Mouse (Mus musculus): ENCODE data around the gene Slc51a.

Gene Slc51a

DNA sequence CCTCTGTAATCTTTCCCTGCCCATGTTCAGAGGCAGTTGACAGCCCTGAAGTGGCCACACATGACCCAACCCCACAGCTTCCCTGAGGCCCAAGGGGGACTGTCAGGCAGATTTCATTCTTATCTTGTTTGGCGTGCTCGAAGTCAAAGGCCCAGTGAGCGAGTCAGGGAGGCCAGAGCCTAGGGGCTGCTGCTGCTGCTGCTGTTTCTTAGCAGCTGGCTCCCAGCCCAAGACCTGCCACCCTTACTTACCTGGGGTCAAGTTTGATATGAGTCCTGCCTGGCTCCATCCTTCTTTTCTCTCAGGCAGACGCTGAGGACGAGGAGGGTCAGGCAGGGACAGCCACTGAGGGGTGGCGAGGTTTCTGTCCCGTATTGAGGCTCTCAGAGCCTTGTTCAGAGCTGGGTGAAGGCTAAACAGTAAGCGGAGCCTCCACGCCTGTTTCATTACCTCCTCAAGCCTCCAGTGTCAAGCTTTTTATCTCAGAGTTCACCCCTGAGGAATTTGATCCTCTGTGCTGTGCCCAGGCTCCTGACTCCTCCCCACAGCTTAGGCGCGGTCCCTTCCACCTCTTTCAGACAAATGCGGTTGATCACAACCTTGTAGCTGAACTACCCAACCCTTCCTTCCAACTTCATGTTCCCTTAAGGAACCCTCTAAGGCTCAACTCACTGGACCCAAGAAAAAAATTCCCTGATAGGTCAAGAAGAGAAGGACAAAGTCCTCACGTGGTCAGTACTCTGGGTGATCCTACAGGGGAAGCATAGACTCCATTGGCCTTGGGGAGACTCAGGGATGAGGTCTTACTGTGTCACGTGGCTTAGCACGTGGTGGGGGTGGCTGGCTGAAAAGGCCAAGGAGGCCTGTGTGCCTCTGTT is at the start of gene Slc51a:
Slc51a (minus strand) TSS at position 646 of the 878 bp plus-strand sequence.
- DNase-seq (ENCODE audit: low spot score), result no peak

GRCm38 (mm10) chr16:32535157-32535751 is 47.6 kb upstream of the Slc51a start:
- no peak for DNase-seq (ENCODE audit: low spot score)

DNA sequence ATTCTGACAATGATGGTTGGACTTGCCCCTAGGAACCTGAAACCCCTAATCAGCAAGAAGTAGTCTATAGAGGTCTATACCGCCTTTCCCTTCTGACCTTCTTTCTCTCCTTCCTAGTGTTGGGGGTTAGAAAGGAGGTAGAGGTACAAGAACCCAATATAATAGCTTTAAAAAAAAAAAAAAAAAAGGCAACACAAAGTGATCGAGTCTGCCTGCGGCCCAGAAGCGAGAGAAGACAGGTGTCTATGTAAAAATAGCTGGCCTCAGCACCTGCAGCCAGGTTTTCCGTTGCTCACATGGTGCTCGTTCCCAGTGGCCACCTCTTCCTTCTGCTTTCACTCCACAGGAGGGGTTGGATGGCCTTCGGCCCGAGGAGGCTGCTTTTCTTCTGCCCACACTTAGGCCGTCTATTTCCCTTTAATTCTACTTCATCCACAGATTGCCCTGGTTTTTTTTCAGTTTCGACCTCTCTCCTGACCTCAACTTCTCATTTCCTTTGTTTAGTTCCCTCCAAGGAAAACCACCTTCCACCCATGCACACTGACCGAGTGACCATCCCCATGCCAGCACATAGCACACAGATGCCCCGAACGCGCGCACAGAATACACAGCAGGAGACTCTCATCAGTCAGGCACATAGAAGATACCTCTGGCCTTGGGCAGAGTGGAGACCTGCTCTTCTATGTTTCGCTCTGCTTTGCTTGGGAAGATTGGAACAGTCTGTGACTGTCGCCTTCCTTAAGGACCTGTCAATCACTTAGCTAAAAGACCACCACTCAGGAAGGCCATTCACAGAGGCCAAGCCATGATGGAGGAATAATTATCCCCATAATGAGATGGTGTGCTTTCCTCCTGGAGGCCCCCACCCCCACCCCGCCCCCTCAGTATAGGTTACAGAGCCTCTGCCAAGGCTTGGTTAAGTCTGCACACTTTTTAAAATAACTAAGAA is 45.5 kb upstream of the Slc51a start:
- DNase-seq (ENCODE audit: low spot score), result no peak

DNA sequence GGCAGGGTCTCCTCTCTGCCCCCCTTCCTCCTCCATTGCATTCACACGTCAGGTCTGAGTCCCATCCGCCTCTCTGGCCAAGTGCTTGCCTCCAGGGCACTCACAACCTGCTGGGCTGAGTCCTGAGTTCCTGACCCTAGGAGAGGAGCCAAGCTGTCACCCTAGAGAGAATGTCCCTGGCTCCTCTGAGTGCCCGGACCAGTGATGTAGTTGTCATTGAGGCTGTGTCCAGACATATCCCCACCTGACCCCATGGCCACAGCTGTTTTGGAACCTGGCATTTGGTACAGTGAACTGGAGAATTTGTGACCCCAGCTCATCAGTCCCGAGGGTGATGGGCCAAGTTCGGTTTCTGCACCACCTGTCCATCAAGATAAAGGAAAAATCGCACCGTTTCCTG is 39.2 kb upstream of the Slc51a start:
- no peak for DNase-seq (ENCODE audit: low spot score)

GRCm38 (mm10) chr16:32524244-32524615 is 36.6 kb upstream of the Slc51a start:
- DNase-seq (ENCODE audit: low spot score), result no peak

DNA sequence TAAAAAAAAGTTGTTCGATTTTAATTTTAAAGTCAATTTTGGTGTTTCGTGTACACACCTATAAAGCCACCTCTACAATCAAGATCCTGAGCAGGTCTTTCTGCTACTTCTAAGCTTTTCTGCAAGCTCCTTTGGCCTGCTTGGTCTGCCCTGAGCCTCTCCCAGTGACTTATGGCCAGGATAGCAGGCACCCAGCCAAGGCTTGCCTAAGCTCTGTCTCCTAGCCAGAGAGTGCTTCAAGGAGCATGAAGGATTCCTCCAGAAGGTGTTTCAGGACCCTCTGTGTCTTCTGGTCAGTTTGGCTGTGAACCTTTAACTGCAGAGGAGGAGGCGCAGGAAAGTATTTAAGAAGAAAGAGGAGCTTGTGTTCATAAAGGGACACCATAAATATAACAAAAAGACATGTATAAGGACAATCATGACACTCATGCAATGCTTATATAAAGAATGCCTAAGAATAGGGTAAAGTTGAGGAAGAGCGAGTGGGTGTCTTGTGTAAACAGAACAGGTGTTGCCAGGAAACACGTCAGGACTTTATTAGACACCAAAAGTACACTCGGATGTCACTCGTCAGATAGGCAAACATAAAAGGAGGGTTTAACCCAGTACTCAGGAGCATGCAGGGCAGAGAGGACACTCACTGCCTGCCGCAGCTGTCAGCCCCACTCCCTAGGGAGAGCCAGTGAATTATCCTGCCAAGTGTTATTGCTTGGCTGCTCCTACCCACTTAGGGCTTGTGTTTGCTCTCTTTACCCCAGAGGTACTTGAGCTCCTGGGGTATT is 36.0 kb upstream of the Slc51a start:
- DNase-seq (ENCODE audit: low spot score), result peak; percentile 60

- no peak for DNase-seq (ENCODE audit: low spot score)
These were observed 35.0 kb upstream of the Slc51a start for GRCm38 (mm10) chr16:32522578-32523194.

GRCm38 (mm10) chr16:32520372-32520748 is 32.7 kb upstream of the Slc51a start:
- no peak for DNase-seq (ENCODE audit: low spot score)

DNA sequence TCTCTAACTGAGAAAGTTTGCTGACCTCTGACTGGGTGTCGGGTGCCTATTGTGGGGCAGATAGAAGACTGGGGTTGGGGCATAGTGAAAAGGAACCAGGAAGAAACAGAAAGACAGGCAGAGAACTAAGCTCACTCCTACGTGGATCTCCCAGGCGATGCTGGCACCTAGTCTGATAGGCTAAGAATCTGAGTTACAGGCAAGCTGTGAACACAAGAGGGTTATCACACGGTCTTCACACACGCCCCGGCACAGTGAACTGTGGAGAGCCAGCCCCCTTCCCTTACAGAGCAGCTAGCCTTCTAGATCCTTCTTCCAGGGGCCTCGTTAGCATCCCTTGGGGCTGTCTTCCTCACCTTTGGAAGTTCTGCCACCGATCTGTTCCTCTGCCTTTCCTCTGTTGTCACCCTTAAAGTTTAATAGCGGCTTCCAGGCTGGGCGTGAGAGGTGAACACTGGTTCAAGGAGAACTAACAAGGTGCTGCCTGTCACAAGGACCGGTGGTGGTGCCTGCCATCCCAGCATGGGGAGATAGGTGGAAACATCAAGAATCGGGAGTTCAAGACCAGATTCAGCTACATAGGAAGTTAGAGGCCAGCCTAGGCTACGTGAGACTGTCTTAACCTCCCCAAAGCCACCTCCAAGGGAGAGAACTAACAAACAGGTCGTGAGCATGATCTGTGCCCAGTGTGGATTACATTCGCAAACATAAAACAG is 32.1 kb upstream of the Slc51a start:
- no peak for DNase-seq (ENCODE audit: low spot score)

DNA sequence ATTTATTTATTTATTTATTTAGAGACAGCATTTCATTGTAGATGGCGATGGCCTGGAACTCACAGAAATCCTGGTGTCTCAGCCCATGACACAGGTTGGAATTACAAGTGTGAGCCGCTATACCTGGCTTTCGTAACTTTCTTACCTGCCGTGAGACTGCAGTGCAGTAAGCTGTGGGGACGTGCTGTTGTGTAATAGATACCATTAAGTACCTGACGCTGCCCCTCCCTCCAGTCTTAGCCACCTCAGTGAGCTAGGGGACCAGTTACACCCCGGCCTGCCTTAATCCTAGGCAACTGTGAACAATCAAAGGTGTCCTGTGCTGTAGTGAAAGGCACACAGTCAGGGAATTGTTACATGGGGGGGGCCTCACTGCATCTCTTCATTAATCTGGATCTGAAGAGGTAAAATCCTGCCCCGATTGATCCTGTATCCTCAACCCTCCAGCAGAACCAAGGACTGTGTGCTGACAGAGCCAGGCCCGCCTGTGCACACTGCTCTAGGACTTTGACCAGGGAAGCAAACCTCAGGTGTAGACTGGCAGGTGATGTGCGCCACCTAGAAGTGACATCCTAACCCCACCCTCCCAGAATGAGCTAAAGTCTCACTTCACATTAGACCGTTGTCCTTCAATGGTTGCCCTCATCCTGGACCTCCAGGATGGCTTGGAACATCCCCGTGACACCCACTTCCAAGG is 30.3 kb upstream of the Slc51a start:
- no peak for DNase-seq (ENCODE audit: low spot score)

DNA sequence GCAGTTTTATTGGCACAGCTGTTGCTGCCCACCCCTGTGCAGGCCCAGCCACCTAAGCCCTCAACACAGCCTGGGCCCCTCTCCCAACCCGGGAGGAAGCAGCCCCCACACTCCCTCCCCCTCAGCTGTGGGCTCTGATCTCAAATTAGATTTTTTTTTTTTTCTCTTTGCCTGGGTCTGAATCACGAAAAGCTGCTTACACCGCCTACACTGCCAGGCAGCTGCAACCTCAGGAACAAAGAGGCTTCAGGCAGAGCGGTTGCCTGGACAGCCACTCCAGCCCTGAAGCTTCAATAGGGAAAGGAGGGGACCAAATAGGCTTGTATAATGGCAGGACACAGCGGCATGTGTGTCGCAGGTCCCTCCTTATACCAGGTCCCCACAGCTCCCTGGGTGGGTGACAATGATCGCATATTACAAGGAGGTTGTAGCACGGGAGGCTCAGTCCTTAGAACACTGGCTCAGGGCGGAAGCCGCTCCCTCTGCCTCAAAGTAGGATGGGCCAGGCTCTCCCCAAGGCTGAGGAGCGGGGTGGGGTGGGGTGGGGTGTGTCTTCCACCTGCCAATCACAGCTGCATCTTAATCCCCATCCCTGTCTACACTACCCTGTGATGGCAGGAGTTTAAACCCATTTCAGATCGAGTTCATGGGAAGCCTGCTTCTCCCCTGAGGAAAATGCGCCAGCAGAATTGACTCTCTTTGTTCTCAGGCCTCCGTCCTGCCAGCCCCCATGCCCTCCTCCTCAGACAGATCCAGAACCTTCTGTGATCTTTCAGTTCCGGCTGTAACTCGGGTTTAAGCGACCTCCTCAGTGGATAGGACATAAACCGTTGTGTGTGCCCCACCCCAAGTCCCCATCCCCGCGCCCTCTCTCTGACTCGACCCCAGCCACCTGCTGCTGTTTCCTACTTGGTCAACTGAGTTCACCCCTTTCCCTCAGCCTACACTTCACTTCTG is 28.6 kb upstream of the Slc51a start:
- DNase-seq (ENCODE audit: low spot score), result no peak

- no peak for DNase-seq (ENCODE audit: low spot score)
These were observed 26.3 kb upstream of the Slc51a start for GRCm38 (mm10) chr16:32513948-32514347.

GRCm38 (mm10) chr16:32513401-32513800 is 25.7 kb upstream of the Slc51a start:
- no peak for DNase-seq (ENCODE audit: low spot score)

DNA sequence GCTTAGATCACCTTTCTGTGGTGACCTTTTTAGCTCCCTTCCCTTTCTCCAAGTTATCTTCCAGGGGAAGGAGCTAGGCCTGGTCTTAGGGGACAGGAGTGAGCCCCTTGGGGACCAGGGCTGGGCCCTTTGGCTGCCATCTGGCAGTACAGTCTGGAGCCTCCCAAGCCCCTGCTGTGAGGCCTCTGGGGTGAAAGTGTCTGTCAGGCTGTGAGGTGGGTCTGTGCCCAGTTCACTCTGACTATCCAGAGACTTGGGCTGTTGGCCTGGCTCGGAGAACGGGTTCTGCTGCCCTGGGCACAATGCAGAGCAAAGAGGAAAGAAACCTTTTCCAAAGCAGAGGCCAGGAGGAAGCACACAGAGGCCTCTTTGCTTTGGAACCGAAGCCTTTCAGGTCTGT is 25.2 kb upstream of the Slc51a start:
- DNase-seq (ENCODE audit: low spot score), result no peak

DNA sequence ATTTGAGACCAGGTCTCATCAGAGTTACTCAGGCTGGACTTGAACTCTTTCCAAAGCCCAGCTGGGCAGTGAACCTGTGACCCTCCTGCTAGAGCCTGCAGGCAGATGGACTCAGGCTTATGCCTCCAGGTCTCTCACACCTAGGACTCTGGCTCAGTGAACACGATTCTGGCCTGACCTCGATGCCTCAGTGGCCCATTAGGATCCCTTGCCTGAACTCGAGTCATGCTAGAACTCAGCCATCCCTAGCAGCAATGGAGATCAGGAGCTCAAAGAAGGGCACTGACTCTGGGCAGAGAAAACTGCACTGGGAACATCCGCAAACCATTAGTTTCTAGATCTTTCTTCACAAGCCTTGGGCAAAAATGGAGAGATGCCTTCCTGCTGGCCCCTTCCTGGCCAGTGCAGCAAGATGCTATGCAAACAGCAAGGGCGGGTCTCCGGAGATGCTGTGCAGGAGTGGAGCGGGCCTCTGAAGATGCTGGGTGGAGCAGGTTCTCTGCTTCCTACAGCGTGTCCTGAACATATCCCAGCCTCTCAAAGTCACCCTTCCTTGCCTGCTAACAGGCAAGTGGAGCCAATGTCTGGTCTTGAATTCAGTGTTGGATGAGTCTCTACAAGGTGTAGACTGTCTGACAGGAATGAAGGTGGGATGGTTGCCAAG is 24.3 kb upstream of the Slc51a start:
- no peak for DNase-seq (ENCODE audit: low spot score)

- DNase-seq (ENCODE audit: low spot score), result no peak
These were observed 23.7 kb upstream of the Slc51a start for GRCm38 (mm10) chr16:32511338-32511734.

GRCm38 (mm10) chr16:32510399-32511337 is 23.0 kb upstream of the Slc51a start:
- no peak for DNase-seq (ENCODE audit: low spot score)
